ENCODE assay signal across 8 mouse cellular contexts in genomic region chr1:62786255-62786654, GRCm38 (mm10).
DNase-seq lines count a peak whose midpoint lies in the region.

No protein-coding gene starts in this region.

- DNase-seq in gastrocnemius, adult 18-20 months (ENCODE audit: low spot score) = peak; percentile 50
- DNase-seq in gastrocnemius, postnatal 25 days = no peak
- DNase-seq in 3T3-L1 (ENCODE audit: low read depth, low spot score) (peak; percentile 71), ZHBTc4 (ENCODE audit: low read depth, low spot score) (peak; percentile 77)
- peak; percentile 85 for DNase-seq in embryo, embryonic 10.5 days (ENCODE audit: low spot score)
- DNase-seq in layer of hippocampus, adult 18-20 months (ENCODE audit: low spot score in 2 of 2) = peak; percentile 75 to 92
- peak; percentile 81 for DNase-seq in lung, postnatal 14 days
- DNase-seq in telencephalon, adult 2 months (ENCODE audit: low read depth, low spot score) = peak; percentile 42
